Mouse (Mus musculus) fibroblast of lung, adult 2 months (primary cell): ENCODE data around the gene Hist1h4k.
A peak's percentile ranks its signal among the peaks of the same experiment; 100 is the strongest.
"Not testable (repeated sequence)": the region's sequence is repeated elsewhere in the genome, so short reads cannot be mapped to it uniquely, and the experiment has no call there.

ENCODE experiments used
- DNase-seq: peaks from one replicate; pipeline ENCODE4 v3.0.0-alpha.2; 2011; ENCODE audit warnings: low read depth

The Hist1h4k gene

GRCm38 (mm10) chr13:21754294-21755001 lies 4.1 kb upstream of the Hist1h4k start:
- not testable (repeated sequence) for DNase-seq

GRCm38 (mm10) chr13:21753524-21754285 lies 3.4 kb upstream of the Hist1h4k start, which contains the start of the genes Hist1h2ak and Hist1h2bn:
TSS of gene Hist1h2ak (minus strand) at chr13:21753827.
TSS of gene Hist1h2bn (plus strand) at chr13:21754123.
- peak; percentile 76 for DNase-seq

GRCm38 (mm10) chr13:21753051-21753523 lies 2.8 kb upstream of the Hist1h4k start:
- no peak for DNase-seq

- DNase-seq: no peak
Observed at GRCm38 (mm10) chr13:21752356-21752755, 2.1 kb upstream of the Hist1h4k start.

- no peak for DNase-seq
Observed at GRCm38 (mm10) chr13:21751827-21752226, 1.5 kb upstream of the Hist1h4k start.

GRCm38 (mm10) chr13:21751417-21751816 lies 1.1 kb upstream of the Hist1h4k start:
- no peak for DNase-seq

- DNase-seq: no peak
Observed at GRCm38 (mm10) chr13:21749387-21750158, 732 bp downstream of the Hist1h4k start.

GRCm38 (mm10) chr13:21745006-21745405 lies 5.3 kb downstream of the Hist1h4k start:
- DNase-seq: no peak

GRCm38 (mm10) chr13:21734906-21735767 lies 15.2 kb downstream of the Hist1h4k start, which contains the start of gene Hist1h4j:
TSS of gene Hist1h4j (plus strand) at chr13:21735064.
- DNase-seq: not testable (repeated sequence)

GRCm38 (mm10) chr13:21734010-21734905 lies 16.0 kb downstream of the Hist1h4k start:
- peak; percentile 55 for DNase-seq

- DNase-seq: no peak
Observed at GRCm38 (mm10) chr13:21733466-21733865, 16.8 kb downstream of the Hist1h4k start.

GRCm38 (mm10) chr13:21729544-21729943 lies 20.8 kb downstream of the Hist1h4k start:
- no peak for DNase-seq

- no peak for DNase-seq
Observed at GRCm38 (mm10) chr13:21727948-21728572, 22.2 kb downstream of the Hist1h4k start.

- DNase-seq: no peak
Observed at GRCm38 (mm10) chr13:21722993-21723836, 27.1 kb downstream of the Hist1h4k start.

- DNase-seq: peak; percentile 57
Observed at GRCm38 (mm10) chr13:21722373-21722925, 27.9 kb downstream of the Hist1h4k start.

GRCm38 (mm10) chr13:21721757-21722372 lies 28.4 kb downstream of the Hist1h4k start, which contains the start of gene Hist1h2bm:
TSS of gene Hist1h2bm (plus strand) at chr13:21722044.
- DNase-seq: peak; percentile 89

GRCm38 (mm10) chr13:21721107-21721756 lies 29.1 kb downstream of the Hist1h4k start:
- not testable (repeated sequence) for DNase-seq
